Mouse (Mus musculus): Measurements from ENCODE around the gene Lst1.

Gene Lst1

DNA sequence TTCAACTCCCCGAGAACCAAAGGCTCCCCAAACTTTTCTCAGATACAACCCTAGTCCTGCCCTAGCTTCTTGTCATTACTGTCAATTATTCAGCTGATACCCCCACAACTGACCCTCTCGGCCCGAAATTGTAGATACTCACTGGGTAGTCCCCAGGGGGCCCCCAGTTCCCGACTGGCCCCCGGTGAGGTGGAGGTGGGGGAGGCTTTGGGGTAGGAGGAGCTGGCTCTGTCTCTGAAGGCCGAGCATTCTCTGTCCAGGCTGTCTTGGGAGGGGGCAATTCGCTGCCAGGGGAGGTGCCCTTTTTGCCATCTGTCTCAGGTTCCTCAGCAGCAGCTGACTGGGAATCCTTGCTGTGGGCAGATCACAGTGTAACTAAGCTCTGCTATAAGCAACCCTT is 28.6 kb downstream of the Lst1 start:
- no peak for DNase-seq (ENCODE audit: low spot score in 2 of 2)

- DNase-seq (ENCODE audit: low spot score in 2 of 2), result no peak
Observed at GRCm38 (mm10) chr17:35158850-35159593, 29.2 kb downstream of the Lst1 start.

- no peak for DNase-seq (ENCODE audit: low spot score in 2 of 2)
Observed at GRCm38 (mm10) chr17:35157661-35158175, 30.5 kb downstream of the Lst1 start.

GRCm38 (mm10) chr17:35157254-35157653 is 31.0 kb downstream of the Lst1 start:
- no peak for DNase-seq (ENCODE audit: low spot score in 2 of 2)

DNA sequence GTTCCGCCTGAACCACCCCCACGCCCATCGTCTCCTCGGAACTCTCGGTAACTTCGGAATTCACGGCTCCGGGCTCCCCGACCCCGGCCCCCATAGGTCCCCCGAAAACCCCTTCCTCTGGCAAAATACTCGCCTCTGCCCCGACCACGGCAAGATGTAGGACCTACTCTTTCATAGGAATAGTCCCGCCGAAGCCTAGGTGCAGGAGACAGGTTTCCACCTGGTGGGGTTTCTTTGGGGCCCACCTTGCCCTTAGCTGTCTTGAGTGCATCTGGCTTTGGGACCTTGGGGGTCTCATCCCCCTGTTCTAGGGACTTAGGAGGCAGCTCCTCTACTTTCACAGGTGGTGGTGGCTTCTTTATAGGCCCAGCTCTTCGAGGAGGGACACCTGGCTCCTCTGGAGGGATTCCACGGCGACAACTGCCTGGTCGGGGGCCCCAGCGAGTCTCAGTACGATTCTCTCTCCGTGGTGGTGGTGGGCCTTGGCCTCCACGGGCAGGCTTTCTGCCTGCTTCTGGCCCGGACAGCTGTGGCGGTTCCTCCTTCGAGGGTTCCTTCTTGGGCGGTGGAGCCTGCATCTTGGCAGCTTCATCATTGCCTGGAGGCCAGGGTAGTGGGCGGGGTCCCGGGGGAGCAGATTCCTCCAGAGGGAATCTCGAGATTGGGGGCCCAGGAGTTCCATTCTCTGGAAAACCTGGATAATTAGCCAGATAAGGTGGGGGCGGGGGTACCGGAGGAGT is 31.6 kb downstream of the Lst1 start:
- no peak for DNase-seq (ENCODE audit: low spot score in 2 of 2)

DNA sequence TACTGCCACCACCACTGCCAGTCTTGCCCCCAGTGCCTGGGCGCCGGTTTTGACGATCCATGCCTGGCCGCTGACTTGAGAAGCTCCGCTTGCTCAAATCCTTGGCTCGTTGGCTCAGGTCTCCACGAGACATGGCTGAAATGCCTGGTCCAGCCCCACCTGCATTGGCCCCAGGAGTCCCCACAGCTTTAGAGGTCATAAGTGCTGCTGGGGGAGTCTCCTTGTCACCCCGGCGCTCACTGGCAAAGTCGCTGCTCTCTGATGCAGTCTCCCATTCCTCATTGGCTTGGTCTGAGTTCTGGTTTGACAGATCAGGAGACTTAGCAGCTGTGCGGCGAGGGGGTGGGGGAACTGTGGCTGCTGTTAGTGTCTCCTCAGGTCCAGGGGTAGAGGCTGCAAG is 32.8 kb downstream of the Lst1 start:
- no peak for DNase-seq (ENCODE audit: low spot score in 2 of 2)

- DNase-seq (ENCODE audit: low spot score in 2 of 2), result no peak
Observed at GRCm38 (mm10) chr17:35154616-35155015, 33.6 kb downstream of the Lst1 start.

- no peak for DNase-seq (ENCODE audit: low spot score in 2 of 2)
Observed at GRCm38 (mm10) chr17:35153931-35154330, 34.3 kb downstream of the Lst1 start.

DNA sequence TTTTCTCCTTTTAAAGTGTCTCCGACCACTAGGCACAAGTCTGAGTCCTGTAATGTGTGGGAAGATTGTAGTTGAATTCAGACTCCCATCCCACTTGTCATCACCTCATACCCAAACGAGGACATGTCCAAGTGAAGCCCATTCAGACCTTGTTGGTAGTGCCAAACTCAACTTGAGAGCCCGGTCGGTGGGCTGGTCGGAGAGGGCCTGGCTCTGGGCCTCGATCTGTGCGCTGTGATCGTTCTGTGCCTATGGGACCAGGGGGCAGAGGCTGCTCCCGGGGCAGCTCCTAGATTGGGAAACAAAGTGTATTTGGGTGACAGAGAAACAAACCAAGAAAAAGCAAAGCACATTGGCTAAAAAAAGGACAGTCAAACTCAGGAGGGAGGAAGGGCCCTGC is 35.2 kb downstream of the Lst1 start:
- DNase-seq (ENCODE audit: low spot score in 2 of 2), result no peak

- DNase-seq (ENCODE audit: low spot score in 2 of 2), result no peak
Observed at GRCm38 (mm10) chr17:35152121-35152520, 36.1 kb downstream of the Lst1 start.

- DNase-seq (ENCODE audit: low spot score in 2 of 2), result no peak
Observed at GRCm38 (mm10) chr17:35147922-35148639, 40.2 kb downstream of the Lst1 start.

DNA sequence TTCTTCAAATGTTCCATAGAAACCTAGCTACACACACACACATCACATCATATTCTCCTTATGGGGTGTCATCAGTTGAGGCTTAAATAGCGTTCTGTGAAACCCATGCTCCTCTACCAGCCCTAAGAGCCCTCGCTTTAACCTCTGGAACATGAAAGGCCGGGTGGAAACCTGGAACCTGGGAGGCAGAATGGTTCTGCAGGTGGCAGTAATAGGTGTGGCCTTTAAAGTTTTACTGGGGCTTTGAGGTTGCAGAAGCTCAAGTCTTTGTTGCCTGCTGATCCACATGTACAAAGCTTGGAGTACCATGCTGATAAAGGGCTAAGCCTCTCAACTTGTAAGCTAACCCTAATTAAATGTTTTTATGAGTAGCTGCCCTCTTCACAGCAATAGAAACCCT is 40.9 kb downstream of the Lst1 start:
- no peak for DNase-seq (ENCODE audit: low spot score in 2 of 2)

DNA sequence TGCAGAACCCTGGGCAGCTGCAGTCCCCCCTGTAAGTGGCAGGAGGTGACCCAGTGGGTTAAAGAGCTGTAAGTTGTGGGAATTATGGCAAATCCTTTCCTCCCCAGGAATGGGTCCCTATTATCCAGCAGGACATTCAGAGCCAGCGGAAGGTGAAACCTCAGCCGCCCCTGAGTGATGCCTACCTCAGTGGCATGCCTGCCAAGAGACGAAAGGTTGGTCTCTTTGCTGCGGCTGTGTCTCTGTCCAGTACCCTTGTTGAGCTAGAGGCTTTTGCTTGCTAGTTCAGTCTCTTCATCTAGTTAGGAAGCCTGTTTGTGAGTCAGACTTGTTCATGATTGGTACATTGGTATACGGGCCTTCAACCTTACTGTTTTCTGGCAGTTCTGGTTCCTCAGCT is 42.1 kb downstream of the Lst1 start:
- DNase-seq (ENCODE audit: low spot score in 2 of 2), result no peak

DNA sequence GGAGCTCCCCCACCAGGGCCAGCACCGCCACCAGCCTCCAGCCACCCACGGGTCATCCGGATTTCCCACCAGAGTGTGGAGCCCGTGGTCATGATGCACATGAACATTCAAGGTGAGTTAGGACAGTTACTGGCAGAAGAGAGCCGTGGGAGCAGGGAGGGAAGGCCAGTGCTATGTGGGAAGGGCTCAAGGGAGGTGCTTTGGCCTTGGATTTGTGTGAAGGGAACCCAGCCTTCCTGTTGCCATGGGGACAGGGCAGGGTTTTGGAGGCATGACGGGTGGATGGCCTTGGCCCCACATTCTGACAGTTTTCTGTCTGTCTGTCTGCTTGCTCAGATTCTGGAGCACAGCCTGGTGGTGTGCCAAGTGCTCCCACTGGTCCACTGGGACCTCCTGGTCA is 46.3 kb downstream of the Lst1 start:
- no peak for DNase-seq (ENCODE audit: low spot score in 2 of 2)

DNA sequence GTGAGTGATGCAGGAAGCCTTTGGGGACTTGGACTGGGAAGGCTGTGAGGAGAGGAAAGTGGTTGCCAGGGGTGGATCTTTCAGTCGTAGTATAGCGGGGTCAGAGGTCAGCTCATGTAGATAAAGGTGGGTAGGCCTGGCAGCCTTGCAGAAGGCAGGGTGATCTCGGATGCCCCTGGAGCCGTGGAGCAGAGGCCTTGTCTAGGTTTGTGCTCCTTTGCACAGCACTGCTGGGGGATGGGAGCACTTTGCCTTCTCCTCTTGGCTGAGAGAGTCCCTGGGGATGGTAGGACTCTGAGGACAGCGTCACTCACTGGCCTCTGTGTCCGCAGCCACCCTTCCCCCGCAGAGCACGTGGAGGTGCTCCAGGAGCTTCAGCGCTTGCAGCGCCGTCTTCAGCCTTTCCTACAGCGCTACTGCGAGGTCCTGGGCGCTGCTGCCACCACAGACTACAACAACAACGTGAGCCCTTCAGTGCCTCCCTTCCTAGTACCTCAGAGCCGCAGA is 47.7 kb downstream of the Lst1 start:
- DNase-seq (ENCODE audit: low spot score in 2 of 2), result no peak

DNA sequence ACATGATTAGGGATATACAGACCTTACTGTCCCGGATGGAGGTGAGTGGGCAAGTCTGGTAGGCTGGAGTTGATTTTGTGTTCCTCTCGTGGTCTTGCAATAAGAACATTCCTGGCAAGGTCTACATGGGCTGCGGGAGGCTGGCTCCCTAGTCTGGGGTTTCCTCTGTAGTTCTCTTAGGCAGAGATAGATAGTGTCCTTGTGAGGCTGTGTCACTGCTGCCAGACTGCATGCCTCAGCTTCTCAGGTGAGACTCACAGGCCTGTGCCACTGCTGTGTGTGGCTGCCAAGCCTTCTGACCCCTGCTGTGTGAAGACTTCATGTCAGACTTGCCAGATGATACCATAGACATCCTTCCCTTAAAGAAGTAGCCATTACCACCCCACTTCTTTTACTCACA is 49.0 kb downstream of the Lst1 start:
- no peak for DNase-seq (ENCODE audit: low spot score in 2 of 2)

DNA sequence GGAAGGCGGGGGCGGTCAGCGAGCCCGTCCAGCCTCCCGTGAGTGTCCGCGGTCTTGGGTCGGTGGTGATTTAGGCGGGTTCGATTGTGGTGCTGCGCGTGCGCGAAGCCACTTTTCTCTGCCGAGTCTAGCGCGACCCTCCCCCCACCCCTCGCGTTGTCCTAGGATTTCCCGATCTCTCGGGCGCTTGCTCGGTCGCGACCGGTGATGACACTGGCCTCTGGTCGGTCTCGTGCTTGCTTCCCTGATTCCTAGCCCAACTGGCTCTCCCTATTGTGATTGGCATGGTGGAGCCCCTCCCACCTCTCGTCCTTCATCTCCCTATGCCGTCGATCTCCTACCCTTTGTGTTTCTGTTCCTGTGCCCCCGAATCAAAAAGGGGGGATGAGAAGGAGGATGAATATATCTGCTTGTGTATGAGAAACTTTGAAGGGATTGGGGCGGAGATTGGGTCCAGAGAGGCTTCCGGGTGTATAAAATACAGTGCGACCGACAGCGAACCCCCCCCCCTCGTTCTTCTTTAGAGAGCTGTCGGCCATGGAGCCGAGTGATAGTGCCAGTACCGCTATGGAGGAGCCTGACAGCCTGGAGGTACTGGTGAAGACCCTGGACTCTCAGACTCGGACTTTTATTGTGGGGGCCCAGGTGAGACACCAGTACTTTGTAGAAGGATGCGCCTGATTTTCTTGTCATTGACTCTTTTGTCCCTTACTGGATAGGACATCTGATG is 52.5 kb downstream of the Lst1 start:
- DNase-seq (ENCODE audit: low spot score in 2 of 2), result no peak

Data from spleen, postnatal 14 days (tissue).